In the genomic region with DNA sequence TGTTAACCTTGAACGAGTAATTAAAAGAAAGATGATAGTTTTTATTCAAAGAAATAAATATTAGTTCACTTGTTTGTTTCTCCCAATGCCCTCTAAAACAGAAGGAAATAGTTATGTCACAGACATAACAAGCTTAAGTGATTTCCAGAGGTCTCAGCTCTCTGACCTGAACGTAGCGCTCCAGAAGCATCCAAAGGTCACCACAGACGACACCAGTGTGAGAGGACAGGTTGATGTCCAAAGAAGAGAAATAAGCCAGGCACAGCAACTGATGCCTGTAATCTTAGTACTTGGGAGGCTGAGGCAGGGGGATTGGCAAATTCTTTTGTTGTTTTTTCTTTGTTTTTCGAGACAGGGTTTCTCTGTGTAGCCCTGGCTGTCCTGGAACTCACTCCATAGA, we compare ENCODE assay signal across 21 mouse cellular contexts.
DNase-seq lines count a peak whose midpoint lies in the region; ATAC-seq and TF ChIP-seq lines count a peak whose summit lies in the region.
"Had no signal": no experiment of that assay in that cellular context is flagged by ENCODE, and none has a peak within 500 bp of the region (broad histone marks: within the 10 kb centered on the region; RNA-seq: fewer than 3 reads in every experiment).

No protein-coding gene starts in this region.

- peak; percentile 50 for DNase-seq in heart, adult 11 months
- DNase-seq in heart, embryonic 10.5 days (ENCODE audit: low spot score), result no peak
- peak; percentile 65 for DNase-seq in kidney, adult 2 months
- DNase-seq in kidney, postnatal 4 days, result no peak
- peak; percentile 36 to 45 for DNase-seq in kidney, postnatal 36 days
- DNase-seq: adrenal gland, adult 2 months; adrenal gland, postnatal 10 days; adrenal gland, postnatal 25 days; cerebellum, adult 11 months; cerebellum, adult 18-20 months; cerebellum, adult 8-10 months; cerebellum, adult 9-11 months; cerebellum, postnatal 14 days; cerebellum, postnatal 36 days; embryo, embryonic 11 days had no signal

- no peak for TF ChIP-seq POLR2A in kidney, adult 2 months (IDR thresholded peaks at IDR 0.05; ENCODE audit: low read depth, low read length)

- H3K4me3 ChIP-seq in heart, embryonic 10.5 days, result no peak overlapping the region
- no peak overlapping the region for H3K4me3 ChIP-seq in kidney, adult 2 months (ENCODE audit: insufficient read depth, low read depth, low read length)
- H3K4me3 ChIP-seq in kidney, embryonic 16.5 days (ENCODE audit: low read length), result no peak overlapping the region
- H3K4me3 ChIP-seq: embryonic facial prominence, embryonic 13.5 days; embryonic facial prominence, embryonic 15.5 days; erythroblast, embryonic 14.5 days; forebrain, embryonic 13.5 days had no signal

- H3K27ac ChIP-seq in heart, embryonic 10.5 days, result no peak overlapping the region
- no peak overlapping the region for H3K27ac ChIP-seq in kidney, adult 2 months (ENCODE audit: insufficient read depth, low read depth, low read length)
- no peak overlapping the region for H3K27ac ChIP-seq in kidney, embryonic 16.5 days (ENCODE audit: low read length)
- H3K27ac ChIP-seq: embryonic facial prominence, embryonic 13.5 days; embryonic facial prominence, embryonic 15.5 days had no signal

- no peak overlapping the region for H3K4me2 ChIP-seq in kidney, embryonic 16.5 days (replicated peaks; ENCODE audit: low read depth, low read length)
- H3K4me2 ChIP-seq: embryonic facial prominence, embryonic 13.5 days; embryonic facial prominence, embryonic 15.5 days; forebrain, embryonic 13.5 days had no signal

- TF ChIP-seq CTCF in kidney, adult 2 months (conservative IDR thresholded peaks at IDR 0.05; ENCODE audit: insufficient read depth, insufficient read length, low read depth, low read length), result no peak

- H3K27me3 ChIP-seq in heart, embryonic 10.5 days (ENCODE audit: insufficient read depth, poor library complexity, severe bottlenecking), result peaks cover 6% of the 10 kb centered on the region; the same call in 1 of the 2 replicates
- H3K27me3 ChIP-seq in kidney, adult 2 months (replicated peaks; ENCODE audit: control insufficient read depth, insufficient read depth, low read length), result no peaks in the 10 kb centered on the region
- H3K27me3 ChIP-seq in kidney, embryonic 16.5 days (ENCODE audit: insufficient read depth, low read length), result no peaks in the 10 kb centered on the region
- H3K27me3 ChIP-seq: embryonic facial prominence, embryonic 13.5 days; embryonic facial prominence, embryonic 15.5 days had no signal

- ATAC-seq in kidney, embryonic 16.5 days (ENCODE audit: low FRiP score, low TSS enrichment), result no peak
- ATAC-seq: forebrain, embryonic 13.5 days; forebrain, embryonic 16.5 days had no signal

- WGBS in heart, embryonic 10.5 days, result 74% methylated on average over 5 of the region's 5 CpGs
- WGBS in kidney, adult 2 months, result 63% methylated on average over 5 of the region's 5 CpGs
- WGBS in kidney, embryonic 16.5 days, result 67% methylated on average over 5 of the region's 5 CpGs

- 0 out of 2 replicates have a peak, but pooled peaks cover 3% of the 10 kb centered on the region for H3K36me3 ChIP-seq in heart, embryonic 10.5 days
- no peaks in the 10 kb centered on the region for H3K36me3 ChIP-seq in kidney, adult 2 months (ENCODE audit: control insufficient read depth, insufficient read depth, low read length)
- H3K36me3 ChIP-seq in kidney, embryonic 16.5 days (ENCODE audit: insufficient read depth, low read length), result no peaks in the 10 kb centered on the region
- H3K36me3 ChIP-seq: embryonic facial prominence, embryonic 15.5 days had no signal

- H3K9me3 ChIP-seq in heart, embryonic 10.5 days, result no peaks in the 10 kb centered on the region
- H3K9me3 ChIP-seq in kidney, embryonic 16.5 days (ENCODE audit: low read length), result no peaks in the 10 kb centered on the region
- H3K9me3 ChIP-seq: embryonic facial prominence, embryonic 13.5 days; embryonic facial prominence, embryonic 15.5 days; forebrain, embryonic 13.5 days had no signal

- H3K4me1 ChIP-seq in heart, embryonic 10.5 days, result peaks cover 21% of the 10 kb centered on the region
- H3K4me1 ChIP-seq in kidney, adult 2 months (ENCODE audit: control insufficient read depth, insufficient read depth, low read length), result peaks cover 11% of the 10 kb centered on the region; the same call in 1 of the 2 replicates
- H3K4me1 ChIP-seq in kidney, embryonic 16.5 days (ENCODE audit: insufficient read depth, low read length), result peaks cover 20% of the 10 kb centered on the region

- H3K9ac ChIP-seq in kidney, embryonic 16.5 days (replicated peaks; ENCODE audit: low read length), result no peak overlapping the region
- H3K9ac ChIP-seq: embryonic facial prominence, embryonic 13.5 days; embryonic facial prominence, embryonic 15.5 days; forebrain, embryonic 13.5 days had no signal

Comparison
In these comparisons a context has a peak if more than half of its experiments do, and no peak if none do; other contexts are left out.
1. DNase-seq: peak in heart, adult 11 months (single experiment), kidney, adult 2 months (single experiment) and kidney, postnatal 36 days (2 of 2); none in heart, embryonic 10.5 days (single experiment) and kidney, postnatal 4 days (0 of 2).